19 mouse cellular contexts compared by ENCODE assay signal in genomic region chr1:58995313-58995712, GRCm38 (mm10). TPM values are rescaled to one million over a fixed set of nuclear protein-coding genes. Genes with fewer than 3 reads are reported as not detected.
DNase-seq lines count a peak whose midpoint lies in the region; ATAC-seq and TF ChIP-seq lines count a peak whose summit lies in the region.
"Had no signal": no experiment of that assay in that cellular context is flagged by ENCODE, and none has a peak within 500 bp of the region (broad histone marks: within the 10 kb centered on the region; RNA-seq: fewer than 3 reads in every experiment).

No protein-coding gene starts in this region.

- no peak overlapping the region for H3K9ac ChIP-seq in MEL (ENCODE audit: control insufficient read depth, low read depth, low read length, poor library complexity, severe bottlenecking)
- H3K9ac ChIP-seq in hindbrain, embryonic 11.5 days (ENCODE audit: low read depth, low read length): no peak overlapping the region
- H3K9ac ChIP-seq: embryonic facial prominence, embryonic 12.5 days; forebrain, embryonic 15.5 days; heart, embryonic 13.5 days; hindbrain, embryonic 13.5 days had no signal

- H3K36me3 ChIP-seq in MEL (ENCODE audit: control insufficient read depth in 1 of 2, insufficient read depth in 2 of 2, low read length in 2 of 2): peaks cover 2 to 7% of the 10 kb centered on the region in 2 experiments; a peak in 3 of 4 replicates
- no peaks in the 10 kb centered on the region for H3K36me3 ChIP-seq in hindbrain, embryonic 11.5 days (ENCODE audit: control insufficient read depth, insufficient read depth, low read length)

- no peak for TF ChIP-seq POLR2A in MEL (IDR thresholded peaks at IDR 0.05; ENCODE audit: control insufficient read depth in 1 of 2, insufficient read depth in 1 of 2, low read depth in 1 of 2, low read length in 2 of 2, poor library complexity in 1 of 2)
- no peak for TF ChIP-seq POLR2A in cerebellum, adult 2 months (IDR thresholded peaks at IDR 0.05; ENCODE audit: borderline replicate concordance, insufficient read depth, low read length)

- no peaks in the 10 kb centered on the region; a peak in 1 of 4 replicates for H3K4me1 ChIP-seq in MEL (ENCODE audit: control insufficient read depth in 1 of 2, insufficient read depth in 2 of 2, low read length in 2 of 2)
- H3K4me1 ChIP-seq in cerebellum, adult 2 months (ENCODE audit: control insufficient read depth, insufficient read depth, low read length): no peaks in the 10 kb centered on the region
- no peaks in the 10 kb centered on the region for H3K4me1 ChIP-seq in hindbrain, embryonic 11.5 days (replicated peaks; ENCODE audit: control insufficient read depth, insufficient read depth, low read length)
- H3K4me1 ChIP-seq: embryonic facial prominence, embryonic 12.5 days; forebrain, embryonic 15.5 days; hindbrain, embryonic 13.5 days had no signal

- H3K4me3 ChIP-seq in MEL (ENCODE audit: control insufficient read depth in 1 of 2, insufficient read depth in 1 of 2, low read depth in 2 of 2, low read length in 2 of 2): no peak overlapping the region
- H3K4me3 ChIP-seq in cerebellum, adult 2 months (replicated peaks; ENCODE audit: insufficient read depth, low read depth, low read length): no peak overlapping the region
- no peak overlapping the region for H3K4me3 ChIP-seq in hindbrain, embryonic 11.5 days (ENCODE audit: low read depth, low read length)
- H3K4me3 ChIP-seq: embryonic facial prominence, embryonic 12.5 days; forebrain, embryonic 15.5 days; heart, embryonic 13.5 days; hindbrain, embryonic 13.5 days had no signal

- H3K27ac ChIP-seq in MEL (ENCODE audit: control insufficient read depth, low read depth, low read length): no peak overlapping the region
- no peak overlapping the region for H3K27ac ChIP-seq in cerebellum, adult 2 months (ENCODE audit: insufficient read depth, low read length)
- no peak overlapping the region for H3K27ac ChIP-seq in hindbrain, embryonic 11.5 days (ENCODE audit: low read depth, low read length)
- H3K27ac ChIP-seq: embryonic facial prominence, embryonic 12.5 days; forebrain, embryonic 15.5 days; heart, embryonic 13.5 days; hindbrain, embryonic 13.5 days; hindbrain, postnatal 0 days had no signal

- DNase-seq in thymus, postnatal 14 days: peak; percentile 11
- no peak for DNase-seq in thymus, postnatal 4 days
- peak; percentile 28 for DNase-seq in MEL (ENCODE audit: low read depth, low spot score)
- DNase-seq in cerebellum, adult 2 months: no peak
- DNase-seq in lung, postnatal 25 days (ENCODE audit: low spot score): no peak
- no peak for DNase-seq in hindbrain, embryonic 11.5 days (ENCODE audit: low spot score)
- DNase-seq: adrenal gland, adult 2 months; adrenal gland, postnatal 25 days; cerebellum, adult 18-20 months; cerebellum, postnatal 14 days; gastrocnemius, postnatal 25 days; heart, adult 11 months; heart, postnatal 4 days had no signal

- TF ChIP-seq RAD21 in MEL (IDR thresholded peaks at IDR 0.05; ENCODE audit: low read depth, low read length): no peak

- H3K27me3 ChIP-seq in MEL (ENCODE audit: control insufficient read depth in 1 of 2, insufficient read depth in 2 of 2, low read length in 2 of 2): no peaks in the 10 kb centered on the region
- H3K27me3 ChIP-seq in cerebellum, adult 2 months (ENCODE audit: control insufficient read depth, insufficient read depth, low read length): no peaks in the 10 kb centered on the region
- H3K27me3 ChIP-seq in hindbrain, embryonic 11.5 days (ENCODE audit: control insufficient read depth, insufficient read depth, low read length): no peaks in the 10 kb centered on the region
- H3K27me3 ChIP-seq: embryonic facial prominence, embryonic 12.5 days; forebrain, embryonic 15.5 days; heart, embryonic 13.5 days; hindbrain, embryonic 13.5 days had no signal

- H3K79me2 ChIP-seq in MEL (ENCODE audit: control insufficient read depth, insufficient read depth, low read length, poor library complexity): no peaks in the 10 kb centered on the region

- no peaks in the 10 kb centered on the region for H3K9me3 ChIP-seq in MEL (replicated peaks; ENCODE audit: insufficient read depth, low read length)
- H3K9me3 ChIP-seq in hindbrain, embryonic 11.5 days (ENCODE audit: control insufficient read depth, low read length): no peaks in the 10 kb centered on the region
- H3K9me3 ChIP-seq: embryonic facial prominence, embryonic 12.5 days; forebrain, embryonic 15.5 days; heart, embryonic 13.5 days; hindbrain, embryonic 13.5 days had no signal

- ATAC-seq in megakaryocyte progenitor cell, adult 5-6 weeks (replicated peaks; ENCODE audit: poor library complexity): peak; percentile 60
- no peak for ATAC-seq in hindbrain, embryonic 11.5 days (ENCODE audit: low FRiP score)
- ATAC-seq: forebrain, embryonic 15.5 days; hindbrain, postnatal 0 days had no signal

- WGBS in cerebellum, adult 2 months: 94% methylated on average over 5 of the region's 5 CpGs
- WGBS in hindbrain, embryonic 11.5 days: 90% methylated on average over 5 of the region's 5 CpGs

- no peak overlapping the region for H3K4me2 ChIP-seq in hindbrain, embryonic 11.5 days (replicated peaks; ENCODE audit: low read depth, low read length)
- H3K4me2 ChIP-seq: embryonic facial prominence, embryonic 12.5 days; forebrain, embryonic 15.5 days; heart, embryonic 13.5 days; hindbrain, embryonic 13.5 days had no signal

- no peak for TF ChIP-seq CTCF in MEL (IDR thresholded peaks at IDR 0.05 in 2 of 3, conservative IDR thresholded peaks at IDR 0.05 in 1 of 3; ENCODE audit: control insufficient read depth in 1 of 3, insufficient read depth in 1 of 3, low read depth in 2 of 3, low read length in 3 of 3, poor library complexity in 1 of 3, severe bottlenecking in 1 of 3)
- TF ChIP-seq CTCF in cerebellum, adult 2 months (IDR thresholded peaks at IDR 0.05; ENCODE audit: borderline replicate concordance, insufficient read depth, low read depth, low read length): no peak

- no peak for TF ChIP-seq EP300 in MEL (IDR thresholded peaks at IDR 0.05; ENCODE audit: low read depth in 1 of 2, low read length in 2 of 2)

TF ChIP-seq in MEL, 35 proteins besides CTCF, POLR2A, EP300 and RAD21:
- TF ChIP-seq USF2 (IDR thresholded peaks at IDR 0.05; ENCODE audit: borderline replicate concordance in 1 of 2, insufficient read depth in 1 of 2, low read depth in 1 of 2, low read length in 2 of 2): no peak
- TF ChIP-seq MAFK (IDR thresholded peaks at IDR 0.05; ENCODE audit: borderline replicate concordance, low read depth, low read length): no peak
- no peak for TF ChIP-seq TAL1 (IDR thresholded peaks at IDR 0.05; ENCODE audit: low read length)
- TF ChIP-seq ETS1 (IDR thresholded peaks at IDR 0.05; ENCODE audit: low read depth, low read length): no peak

RNA-seq across cellular contexts. Expression of gene Stradb, which starts 22.0 kb away (rescaled TPM):
- 3.8 and 4.2 TPM in 2 replicates for total RNA-seq in MEL (2012; rRNA removed)
- 10 to 100 TPM in 1 of 2 experiments, not detected in 1; 11.1 TPM for polyA plus RNA-seq in MEL (2012; ENCODE audit: insufficient read depth in 1 of 2, insufficient read length in 2 of 2, low read depth in 1 of 2, low replicate concordance in 2 of 2, missing spikeins in 1 of 2)
- 21.9 and 24.9 TPM in 2 replicates for total RNA-seq in megakaryocyte progenitor cell, adult 5-6 weeks (2015)
- 9.5 and 9.9 TPM in 2 replicates for total RNA-seq in megakaryocyte progenitor cell, adult 5-6 weeks (2017)
- polyA plus RNA-seq in cerebellum, adult 2 months (2012; rRNA removed): 26.5 and 27.7 TPM in 2 replicates
- 41.7 and 46.2 TPM in 2 replicates for polyA plus RNA-seq in hindbrain, embryonic 11.5 days (2014; fragmentation: Nextera tagmentation; extraction: Ambion mirVana)

RNA-seq across cellular contexts. Expression of gene Trak2, which starts 22.1 kb away (rescaled TPM):
- total RNA-seq in MEL (2012; rRNA removed): 10.2 and 11.4 TPM in 2 replicates
- 100 to 1,000 TPM in 1 of 2 experiments, 10 to 100 TPM in 1; 15.5 to 107 TPM for polyA plus RNA-seq in MEL (2012; ENCODE audit: insufficient read depth in 1 of 2, insufficient read length in 2 of 2, low read depth in 1 of 2, low replicate concordance in 2 of 2, missing spikeins in 1 of 2)
- 27.4 and 32.9 TPM in 2 replicates for total RNA-seq in megakaryocyte progenitor cell, adult 5-6 weeks (2015)
- 21.4 and 23.4 TPM in 2 replicates for total RNA-seq in megakaryocyte progenitor cell, adult 5-6 weeks (2017)
- polyA plus RNA-seq in cerebellum, adult 2 months (2012; rRNA removed): 65.4 and 66.2 TPM in 2 replicates
- 14.3 and 15.8 TPM in 2 replicates for polyA plus RNA-seq in hindbrain, embryonic 11.5 days (2014; fragmentation: Nextera tagmentation; extraction: Ambion mirVana)

Comparison
In these comparisons a context has a peak if more than half of its experiments do, and no peak if none do; other contexts are left out.
1. DNase-seq: peak in thymus, postnatal 14 days (single experiment) and MEL (single experiment); none in thymus, postnatal 4 days (single experiment), cerebellum, adult 2 months (0 of 2), lung, postnatal 25 days (single experiment) and hindbrain, embryonic 11.5 days (single experiment).